Comparison of ENCODE assay signal across 28 mouse cellular contexts in the genomic region with DNA sequence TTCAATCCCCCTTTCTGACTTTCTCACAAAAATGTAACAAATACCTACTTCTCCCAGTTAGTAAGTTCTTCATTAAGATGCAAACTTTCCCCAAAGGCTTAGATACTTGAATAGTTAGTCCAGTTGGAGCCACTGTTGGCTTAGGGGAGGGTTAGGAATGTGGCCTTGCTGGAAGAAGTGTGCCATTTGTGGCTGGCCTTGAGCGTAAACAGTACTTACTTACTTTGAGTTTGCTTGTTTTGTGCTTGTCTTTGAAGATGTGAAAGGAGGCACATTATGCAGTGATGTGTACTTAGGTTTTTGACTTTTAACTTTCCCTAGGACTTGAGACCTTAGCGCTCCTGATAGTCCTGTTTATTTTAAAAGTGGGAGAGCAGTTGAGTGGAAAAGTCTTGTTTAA. TPM values are rescaled to one million over a fixed set of nuclear protein-coding genes. Genes with fewer than 3 reads are reported as not detected.
DNase-seq lines count a peak whose midpoint lies in the region; ATAC-seq lines count a peak whose summit lies in the region.
"Had no signal": no experiment of that assay in that cellular context is flagged by ENCODE, and none has a peak within 500 bp of the region (broad histone marks: within the 10 kb centered on the region; RNA-seq: fewer than 3 reads in every experiment).

No protein-coding gene starts in this region.

- peak; percentile 46 to 79 for DNase-seq in adrenal gland, adult (ENCODE audit: inconsistent age in 2 of 2, low spot score in 1 of 2)
- DNase-seq in adrenal gland, postnatal 25 days = no peak
- peak; percentile 17 for DNase-seq in ZHBTc4 (ENCODE audit: low read depth, low spot score)
- DNase-seq in adrenal gland, postnatal 36 days = peak; percentile 43 to 44
- DNase-seq in lung, postnatal 10 days = peak; percentile 25
- DNase-seq: B cell, adult 2 months; cerebellum, adult 11 months; cerebellum, adult 8-10 months; cerebellum, postnatal 14 days; embryo, embryonic 11 days; gastrocnemius, postnatal 36 days; heart, adult 18-20 months; heart, postnatal 10 days; heart, postnatal 4 days had no signal

- peaks cover 4% of the 10 kb centered on the region for H3K36me3 ChIP-seq in midbrain, embryonic 15.5 days (replicated peaks)
- H3K36me3 ChIP-seq: embryonic facial prominence, embryonic 15.5 days; forebrain, embryonic 10.5 days; G1E; heart, embryonic 10.5 days had no signal

- no peak overlapping the region for H3K9ac ChIP-seq in midbrain, embryonic 15.5 days
- H3K9ac ChIP-seq: embryonic facial prominence, embryonic 15.5 days; hindbrain, embryonic 12.5 days had no signal

- H3K4me2 ChIP-seq in midbrain, embryonic 15.5 days = no peak overlapping the region
- H3K4me2 ChIP-seq: embryonic facial prominence, embryonic 15.5 days; hindbrain, embryonic 12.5 days had no signal

- no peaks in the 10 kb centered on the region for H3K9me3 ChIP-seq in midbrain, embryonic 15.5 days
- H3K9me3 ChIP-seq: embryonic facial prominence, embryonic 15.5 days; forebrain, embryonic 10.5 days; G1E; heart, embryonic 10.5 days; hindbrain, embryonic 12.5 days had no signal

- H3K27me3 ChIP-seq in midbrain, embryonic 15.5 days (replicated peaks) = no peaks in the 10 kb centered on the region
- H3K27me3 ChIP-seq: embryonic facial prominence, embryonic 15.5 days; hindbrain, embryonic 12.5 days had no signal

- no peak overlapping the region for H3K27ac ChIP-seq in midbrain, embryonic 15.5 days
- H3K27ac ChIP-seq: embryonic facial prominence, embryonic 15.5 days; forebrain, embryonic 10.5 days; heart, embryonic 10.5 days; hindbrain, embryonic 12.5 days had no signal

- no peak for ATAC-seq in megakaryocyte, adult 5-6 weeks (ENCODE audit: poor library complexity, severe bottlenecking)
- ATAC-seq in midbrain, embryonic 15.5 days (replicated peaks) = no peak
- ATAC-seq in frontal cortex, adult (ENCODE audit: low TSS enrichment) = no peak
- ATAC-seq: CD4-positive, CD25-positive, alpha-beta regulatory T cell, adult 4 months; forebrain, embryonic 14.5 days; hindbrain, embryonic 16.5 days had no signal

- WGBS in midbrain, embryonic 15.5 days = 81% methylated on average over 2 of the region's 2 CpGs

- no peaks in the 10 kb centered on the region for H3K4me1 ChIP-seq in midbrain, embryonic 15.5 days
- H3K4me1 ChIP-seq: embryonic facial prominence, embryonic 15.5 days; forebrain, embryonic 10.5 days; heart, embryonic 10.5 days; hindbrain, embryonic 12.5 days had no signal

- H3K4me3 ChIP-seq in midbrain, embryonic 15.5 days = no peak overlapping the region
- H3K4me3 ChIP-seq: embryonic facial prominence, embryonic 15.5 days; erythroblast, embryonic 14.5 days; forebrain, embryonic 10.5 days; heart, embryonic 10.5 days; hindbrain, embryonic 12.5 days had no signal

RNA-seq across cellular contexts. Expression of gene Vinac1, which starts 27.9 kb away (rescaled TPM):
- 0.15 TPM in 1 of 2 replicates, not detected in the other for total RNA-seq in adrenal gland, postnatal 25 days (2021)
- total RNA-seq in adrenal gland, postnatal 36 days (2021) = under 1 TPM; 0.07 to 0.10 TPM
- total RNA-seq in megakaryocyte, adult 5-6 weeks (2015) = not detected in 2 replicates
- total RNA-seq in megakaryocyte, adult 5-6 weeks (2017) = 0.04 and 0.16 TPM in 2 replicates
- polyA plus RNA-seq in midbrain, embryonic 15.5 days (2015; fragmentation: Nextera tagmentation; extraction: Ambion mirVana) = 0.87 and 1.0 TPM in 2 replicates
- total RNA-seq: common myeloid progenitor, adult 5-6 weeks; gastrocnemius, adult 8-10 months; gastrocnemius, postnatal 36 days; heart, adult 18-20 months; heart, postnatal 10 days had no signal
- polyA plus RNA-seq: CD4-positive, CD25-positive, alpha-beta regulatory T cell, adult 4 months; embryonic facial prominence, embryonic 15.5 days; erythroblast, embryonic 14.5 days; G1E had no signal

RNA-seq across cellular contexts. Expression of gene Ttl, which starts 45.6 kb away (rescaled TPM):
- 8.9 and 12.4 TPM in 2 replicates for total RNA-seq in adrenal gland, postnatal 25 days (2021)
- 10 to 100 TPM; 10.7 to 12.1 TPM for total RNA-seq in adrenal gland, postnatal 36 days (2021)
- total RNA-seq in megakaryocyte, adult 5-6 weeks (2015) = 2.6 and 3.3 TPM in 2 replicates
- total RNA-seq in megakaryocyte, adult 5-6 weeks (2017) = 3.0 and 3.6 TPM in 2 replicates
- polyA plus RNA-seq in midbrain, embryonic 15.5 days (2015; fragmentation: Nextera tagmentation; extraction: Ambion mirVana) = 32.2 and 32.9 TPM in 2 replicates
- polyA plus RNA-seq: G1E had no signal

RNA-seq across cellular contexts. Expression of gene Gm10762, which starts 52.6 kb away (rescaled TPM):
- total RNA-seq in adrenal gland, postnatal 25 days (2021) = 4.8 and 5.9 TPM in 2 replicates
- total RNA-seq in adrenal gland, postnatal 36 days (2021) = 1 to 10 TPM; 4.3 to 6.8 TPM
- total RNA-seq in megakaryocyte, adult 5-6 weeks (2015) = 3.6 and 4.6 TPM in 2 replicates
- 1.1 and 1.7 TPM in 2 replicates for total RNA-seq in megakaryocyte, adult 5-6 weeks (2017)
- polyA plus RNA-seq in midbrain, embryonic 15.5 days (2015; fragmentation: Nextera tagmentation; extraction: Ambion mirVana) = 19.1 and 19.7 TPM in 2 replicates

RNA-seq across cellular contexts. Expression of gene Zc3h6, which starts 52.9 kb away (rescaled TPM):
- total RNA-seq in adrenal gland, postnatal 25 days (2021) = 6.5 and 9.9 TPM in 2 replicates
- total RNA-seq in adrenal gland, postnatal 36 days (2021) = 1 to 10 TPM; 3.6 to 5.7 TPM
- total RNA-seq in megakaryocyte, adult 5-6 weeks (2015) = 3.2 and 3.6 TPM in 2 replicates
- 2.6 TPM in 2 replicates for total RNA-seq in megakaryocyte, adult 5-6 weeks (2017)
- 4.2 and 4.3 TPM in 2 replicates for polyA plus RNA-seq in midbrain, embryonic 15.5 days (2015; fragmentation: Nextera tagmentation; extraction: Ambion mirVana)
